Mouse (Mus musculus) neutrophil, adult 5-6 weeks (primary cell): ENCODE data around the gene Olfr561. TPM values are rescaled to one million over a fixed set of nuclear protein-coding genes. Genes with fewer than 3 reads are reported as not detected.

ENCODE experiments used
- ATAC-seq: fragments of 151-379, 151-347 bp; 2 replicates; pipeline ENCODE4 v1.8.0; 2017; ENCODE audit warnings: mild to moderate bottlenecking, moderate TSS enrichment; ENCODE audit not compliant: insufficient number of reproducible peaks, poor library complexity, low FRiP score, severe bottlenecking; ENCODE audit errors: extremely low read depth
- total RNA-seq: library from RNA; stranded (forward); fragments of 200-1000 nt; gene quantifications from 2 replicates; pipeline ENCODE4 v1.2.3, GENCODE M21; 2017

Gene Olfr561
- not detected in 2 replicates for total RNA-seq

- no peak for ATAC-seq
Measured at GRCm38 (mm10) chr7:102770921-102771320, at the start of gene Olfr561. Olfr561 (plus strand) TSS chr7:102771221.

GRCm38 (mm10) chr7:102727391-102727790, 43.6 kb upstream of the Olfr561 start, which contains the start of gene Olfr559:
Olfr559 (minus strand) TSS chr7:102727491.
- no peak for ATAC-seq

DNA sequence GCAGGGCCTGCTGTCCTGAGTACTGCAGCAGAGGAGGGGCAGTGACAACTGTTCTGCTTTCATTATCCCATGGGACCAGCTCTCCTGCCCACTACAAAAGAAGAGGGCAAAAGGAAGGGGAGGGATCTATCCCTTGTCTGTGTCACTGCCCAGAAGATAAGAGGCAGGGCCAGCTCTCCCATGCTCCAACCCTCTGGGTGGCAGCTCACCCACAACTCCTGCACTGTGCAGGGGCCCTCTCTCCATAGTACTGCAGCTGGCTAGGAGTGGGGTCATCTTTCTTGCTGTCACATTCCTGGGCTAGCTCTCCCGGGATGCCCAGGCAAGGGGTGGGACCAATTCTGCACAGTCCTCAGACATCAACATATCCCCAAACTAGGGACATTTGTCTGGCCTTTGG, 37.2 kb upstream of the Olfr561 start:
- no peak for ATAC-seq

- no peak for ATAC-seq
Measured at GRCm38 (mm10) chr7:102737705-102738104, 33.3 kb upstream of the Olfr561 start.

- no peak for ATAC-seq
Measured at GRCm38 (mm10) chr7:102752086-102752485, 18.9 kb upstream of the Olfr561 start.

DNA sequence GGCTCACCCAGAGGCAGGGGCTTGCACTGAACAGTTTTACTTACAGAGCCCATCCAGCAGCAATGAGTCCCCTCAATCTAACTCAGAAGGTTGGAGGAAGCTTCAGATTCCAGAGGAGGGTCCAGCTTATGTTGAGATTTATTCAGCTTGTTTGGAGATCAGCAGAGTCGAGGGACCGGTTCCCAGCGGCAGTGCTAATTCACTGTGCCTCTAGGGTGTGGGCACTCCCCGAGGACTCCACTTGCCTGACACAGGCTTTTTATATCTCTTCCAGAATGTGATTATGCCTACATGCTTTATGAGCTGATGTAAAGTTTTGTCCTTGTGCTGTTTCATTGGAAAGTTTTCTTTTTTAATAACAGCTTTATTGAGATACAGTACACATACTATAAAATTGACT, 11.8 kb upstream of the Olfr561 start, which contains the start of the genes Olfr560 and Olfr78:
Olfr560 (minus strand) TSS at position 101 of the 400 bp plus-strand sequence.
Olfr78 (minus strand) TSS at position 206 of the 400 bp plus-strand sequence.
- no peak for ATAC-seq

GRCm38 (mm10) chr7:102803180-102803579, 32.2 kb downstream of the Olfr561 start, which contains the start of gene Olfr564:
Olfr564 (plus strand) TSS chr7:102803480.
- ATAC-seq, result no peak

Other genes with a start within 250 kb of the Olfr561 start
- not detected in 2 replicates for gene Olfr547, start 236.5 kb upstream of the Olfr561 start, total RNA-seq
- not detected in 2 replicates for gene Olfr548-ps1, start 230.3 kb upstream of the Olfr561 start, total RNA-seq
- gene Olfr549, start 221.4 kb upstream of the Olfr561 start, total RNA-seq, result not detected in 2 replicates
- 48.9 and 65.3 TPM in 2 replicates for gene Trim21, start 205.7 kb upstream of the Olfr561 start, total RNA-seq
- 0.12 TPM in 1 of 2 replicates, not detected in the other for gene Olfr550, start 199.8 kb upstream of the Olfr561 start, total RNA-seq
- gene Olfr551, start 179.3 kb upstream of the Olfr561 start, total RNA-seq, result not detected in 2 replicates
- not detected in 2 replicates for gene Olfr552, start 173.5 kb upstream of the Olfr561 start, total RNA-seq
- gene Olfr553, start 153.0 kb upstream of the Olfr561 start, total RNA-seq, result not detected in 2 replicates
- 0.47 TPM in 1 of 2 replicates, not detected in the other for gene Olfr554, start 132.8 kb upstream of the Olfr561 start, total RNA-seq
- not detected in 2 replicates for gene Olfr555, start 112.4 kb upstream of the Olfr561 start, total RNA-seq
- not detected in 2 replicates for gene Olfr556, start 106.3 kb upstream of the Olfr561 start, total RNA-seq
- gene Trim68, start 83.9 kb upstream of the Olfr561 start, total RNA-seq, result 10.6 and 12.5 TPM in 2 replicates
- gene Olfr557, start 75.3 kb upstream of the Olfr561 start, total RNA-seq, result not detected in 2 replicates
- gene Olfr558, start 69.0 kb upstream of the Olfr561 start, total RNA-seq, result not detected in 2 replicates
- not detected in 2 replicates for gene Olfr33, start 52.2 kb upstream of the Olfr561 start, total RNA-seq
- gene Olfr559, start 43.7 kb upstream of the Olfr561 start, total RNA-seq, result not detected in 2 replicates
- 0.37 TPM in 1 of 2 replicates, not detected in the other for gene Olfr560, start 11.9 kb upstream of the Olfr561 start, total RNA-seq
- gene Olfr78, start 11.8 kb upstream of the Olfr561 start, total RNA-seq, result 0.12 TPM in 1 of 2 replicates, not detected in the other
- gene Olfr564, start 32.3 kb downstream of the Olfr561 start, total RNA-seq, result not detected in 2 replicates
- gene Olfr566, start 87.5 kb downstream of the Olfr561 start, total RNA-seq, result not detected in 2 replicates
- not detected in 2 replicates for gene Olfr568, start 105.9 kb downstream of the Olfr561 start, total RNA-seq
- gene Olfr569, start 119.7 kb downstream of the Olfr561 start, total RNA-seq, result not detected in 2 replicates
- not detected in 2 replicates for gene Olfr570, start 123.4 kb downstream of the Olfr561 start, total RNA-seq
- not detected in 2 replicates for gene Olfr571, start 146.3 kb downstream of the Olfr561 start, total RNA-seq
- gene Olfr572, start 153.2 kb downstream of the Olfr561 start, total RNA-seq, result not detected in 2 replicates
- not detected in 2 replicates for gene Olfr573-ps1, start 171.4 kb downstream of the Olfr561 start, total RNA-seq
- gene Olfr574, start 177.2 kb downstream of the Olfr561 start, total RNA-seq, result not detected in 2 replicates
- gene Olfr575, start 187.6 kb downstream of the Olfr561 start, total RNA-seq, result not detected in 2 replicates
- not detected in 2 replicates for gene Olfr576, start 191.4 kb downstream of the Olfr561 start, total RNA-seq
- not detected in 2 replicates for gene Olfr577, start 204.7 kb downstream of the Olfr561 start, total RNA-seq
- gene Olfr578, start 218.1 kb downstream of the Olfr561 start, total RNA-seq, result not detected in 2 replicates